Mouse (Mus musculus) regulatory T cell (primary cell): ENCODE results near the gene Galnt10.

Experiments
- in situ Hi-C: fragments of 300-600 bp; cut with MboI, MseI; formaldehyde crosslinking; loops from one replicate; pipeline ENCODE4 v1.15.1; 2025; ENCODE audit warnings: high pct_unique_total_duplicates

Galnt10 gene

GRCm38 (mm10) chr11:57685689-57686454 is 40.6 kb downstream of the Galnt10 start:
- in situ Hi-C loops = no loop called here

DNA sequence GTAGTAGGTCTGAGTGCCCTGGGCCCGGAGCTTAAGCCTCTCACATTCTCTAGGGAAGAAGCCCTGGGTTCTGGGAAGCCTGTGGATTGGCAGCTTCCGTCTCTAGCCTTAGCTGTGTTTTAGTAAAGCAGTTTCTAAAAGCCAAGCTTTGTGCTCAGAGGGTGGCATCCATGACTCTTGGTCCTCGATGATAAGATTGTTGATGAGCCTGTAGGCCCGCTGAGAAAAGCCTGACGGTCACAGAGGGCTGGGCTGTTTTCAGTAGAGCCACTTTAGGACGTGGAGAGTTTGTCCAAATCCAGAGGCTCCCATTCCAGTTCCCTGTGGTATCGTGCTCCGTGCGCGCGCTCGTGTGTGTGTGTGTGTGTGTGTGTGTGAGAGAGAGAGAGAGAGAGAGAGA is 41.6 kb downstream of the Galnt10 start:
- in situ Hi-C loops = no loop called here

- in situ Hi-C loops = no loop called here
These were observed 42.0 kb downstream of the Galnt10 start for GRCm38 (mm10) chr11:57687258-57687657.

- in situ Hi-C loops = no loop called here
These were observed 43.1 kb downstream of the Galnt10 start for GRCm38 (mm10) chr11:57688179-57688929.

GRCm38 (mm10) chr11:57689811-57690210 is 44.6 kb downstream of the Galnt10 start:
- in situ Hi-C loops = no loop called here

- in situ Hi-C loops = no loop called here
These were observed 45.6 kb downstream of the Galnt10 start for GRCm38 (mm10) chr11:57690836-57691235.

DNA sequence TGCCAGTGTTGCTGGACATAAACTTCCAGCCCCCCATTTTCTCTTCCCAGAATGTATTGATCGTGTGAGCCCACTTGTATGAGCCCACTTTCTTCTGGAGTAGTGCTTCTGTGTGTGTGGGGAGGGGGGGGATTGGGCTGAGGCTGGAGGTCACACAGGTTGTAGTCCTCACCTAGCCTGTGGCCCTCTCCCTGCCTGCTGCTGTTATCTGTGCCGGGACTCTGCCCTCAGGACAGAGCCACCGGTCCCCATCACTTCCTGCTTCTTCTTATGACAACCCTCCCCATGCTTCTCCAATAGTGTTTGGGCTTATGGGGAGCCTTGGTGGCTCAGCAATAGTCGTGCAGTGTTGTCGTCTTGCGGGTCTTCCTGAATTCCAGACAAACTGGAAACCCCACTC is 46.7 kb downstream of the Galnt10 start:
- in situ Hi-C loops = no loop called here

- in situ Hi-C loops = no loop called here
These were observed 47.5 kb downstream of the Galnt10 start for GRCm38 (mm10) chr11:57692726-57693125.

DNA sequence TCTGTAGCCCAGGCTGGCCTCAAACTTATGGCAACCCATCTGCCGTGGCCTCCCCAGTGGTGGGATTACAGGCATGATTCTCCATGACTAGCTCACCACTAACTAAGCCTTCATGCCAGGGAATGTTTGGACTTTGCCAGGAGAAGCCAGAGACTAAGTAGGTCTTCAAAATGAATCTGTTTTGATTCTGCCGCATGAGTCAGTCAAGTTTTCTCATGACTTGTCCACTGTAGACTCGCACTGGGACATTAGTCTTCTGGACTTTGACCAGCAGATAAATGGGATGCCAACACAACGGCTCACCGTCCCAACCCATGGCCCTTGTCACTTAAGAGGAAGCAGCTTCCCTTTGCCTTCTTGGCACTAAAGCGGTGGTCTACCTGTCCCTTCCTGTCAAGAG is 49.2 kb downstream of the Galnt10 start:
- in situ Hi-C loops = no loop called here

DNA sequence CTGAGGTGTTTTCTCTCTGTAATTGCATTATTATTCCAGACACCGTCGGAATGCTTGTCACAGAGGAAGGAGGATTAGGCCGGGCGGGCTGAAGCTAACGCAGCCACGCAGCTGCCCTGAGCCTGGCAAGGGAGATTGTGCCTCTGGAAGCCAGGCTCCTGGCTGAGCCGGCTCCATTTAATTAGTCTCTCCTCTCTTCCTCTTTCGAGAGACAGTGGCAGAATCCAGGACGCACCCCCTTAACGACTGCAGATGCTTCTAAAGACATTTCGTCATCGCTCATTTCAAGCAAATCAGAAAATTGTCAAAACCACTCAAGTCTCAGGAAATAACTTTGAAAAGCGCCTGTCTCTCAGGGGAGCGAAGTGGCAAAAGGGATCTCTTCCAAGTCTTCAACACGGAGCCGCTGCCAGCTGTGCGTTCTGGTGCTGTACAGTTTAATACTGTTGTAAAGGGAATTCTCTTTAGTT is 51.0 kb downstream of the Galnt10 start:
- in situ Hi-C loops = no loop called here

- in situ Hi-C loops = no loop called here
These were observed 51.6 kb downstream of the Galnt10 start for GRCm38 (mm10) chr11:57696807-57697251.

DNA sequence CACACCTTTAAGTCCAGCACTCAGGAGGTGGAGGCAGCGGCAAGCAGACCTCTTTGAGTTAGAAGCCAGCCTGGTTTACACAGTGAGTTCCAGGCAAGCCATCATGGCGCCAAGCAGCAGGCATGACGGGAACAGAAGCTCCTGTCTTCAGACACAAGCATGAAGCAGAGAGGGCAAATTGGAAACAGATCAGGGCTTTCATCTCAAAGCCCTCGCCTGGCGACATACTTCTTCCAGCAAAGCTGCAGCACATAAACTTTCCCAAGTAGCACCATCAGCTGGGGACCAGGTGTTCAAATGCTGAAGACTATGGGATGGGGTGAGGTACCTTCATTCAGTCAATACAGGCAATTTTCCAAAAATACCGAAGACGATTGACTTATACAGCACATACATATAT is 54.9 kb downstream of the Galnt10 start:
- in situ Hi-C loops = no loop called here

DNA sequence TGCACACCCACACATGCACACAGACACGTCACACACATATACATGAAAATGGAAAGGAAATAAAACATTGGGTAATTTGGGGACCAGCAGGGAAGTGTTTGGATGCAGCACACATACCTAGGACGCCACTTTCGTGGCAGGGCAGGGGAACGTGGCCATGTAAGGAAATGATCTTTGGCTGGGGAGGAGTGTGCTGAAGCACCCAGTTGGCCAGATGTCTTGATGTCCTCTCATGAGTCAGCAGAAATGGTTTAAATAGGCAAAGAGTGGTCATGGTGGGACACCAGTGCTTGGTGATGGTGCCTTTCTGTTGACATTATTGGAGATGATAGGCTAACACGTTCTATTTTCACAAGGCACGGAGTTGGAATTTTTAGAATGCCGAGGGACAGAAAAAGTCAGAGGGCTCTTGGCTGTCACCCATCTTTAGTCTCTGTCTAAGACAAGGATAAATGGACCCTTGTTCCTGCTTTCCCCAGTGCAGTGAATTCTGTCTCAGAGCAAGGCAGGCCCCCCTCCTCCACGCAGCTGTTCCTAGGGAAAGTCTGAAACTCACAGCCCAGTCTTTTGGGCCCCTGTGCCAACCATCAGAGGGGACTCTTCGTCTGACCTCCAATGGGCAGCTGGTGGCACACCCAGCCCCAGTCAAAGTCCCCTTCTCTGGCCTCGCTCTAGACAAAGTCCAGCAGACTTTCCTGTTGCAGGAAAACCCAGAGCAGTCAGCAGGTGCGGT is 56.1 kb downstream of the Galnt10 start:
- in situ Hi-C loops = no loop called here

DNA sequence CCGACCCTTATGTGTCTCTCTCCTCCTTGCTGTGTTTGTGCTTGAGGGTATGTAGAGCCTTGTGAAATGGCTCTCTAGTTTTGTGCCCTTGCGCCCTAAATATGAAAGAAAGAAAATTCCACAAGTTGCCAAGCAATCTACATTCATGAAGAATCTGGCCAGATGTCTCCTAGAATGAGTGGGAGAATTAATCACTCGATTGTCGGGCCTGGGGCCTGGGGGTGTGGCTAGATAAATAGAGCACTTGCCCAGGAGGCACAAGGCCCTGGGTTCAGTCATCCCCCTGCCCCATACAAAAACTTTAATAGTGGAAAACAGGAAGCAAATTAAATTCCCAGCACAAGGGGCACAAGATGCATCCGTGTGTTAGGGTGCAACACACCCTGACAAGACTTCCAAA is 56.7 kb downstream of the Galnt10 start:
- in situ Hi-C loops = no loop called here

GRCm38 (mm10) chr11:57706620-57707019 is 61.4 kb downstream of the Galnt10 start:
- in situ Hi-C loops = no loop called here

GRCm38 (mm10) chr11:57707114-57707798 is 62.0 kb downstream of the Galnt10 start:
- in situ Hi-C loops = no loop called here

DNA sequence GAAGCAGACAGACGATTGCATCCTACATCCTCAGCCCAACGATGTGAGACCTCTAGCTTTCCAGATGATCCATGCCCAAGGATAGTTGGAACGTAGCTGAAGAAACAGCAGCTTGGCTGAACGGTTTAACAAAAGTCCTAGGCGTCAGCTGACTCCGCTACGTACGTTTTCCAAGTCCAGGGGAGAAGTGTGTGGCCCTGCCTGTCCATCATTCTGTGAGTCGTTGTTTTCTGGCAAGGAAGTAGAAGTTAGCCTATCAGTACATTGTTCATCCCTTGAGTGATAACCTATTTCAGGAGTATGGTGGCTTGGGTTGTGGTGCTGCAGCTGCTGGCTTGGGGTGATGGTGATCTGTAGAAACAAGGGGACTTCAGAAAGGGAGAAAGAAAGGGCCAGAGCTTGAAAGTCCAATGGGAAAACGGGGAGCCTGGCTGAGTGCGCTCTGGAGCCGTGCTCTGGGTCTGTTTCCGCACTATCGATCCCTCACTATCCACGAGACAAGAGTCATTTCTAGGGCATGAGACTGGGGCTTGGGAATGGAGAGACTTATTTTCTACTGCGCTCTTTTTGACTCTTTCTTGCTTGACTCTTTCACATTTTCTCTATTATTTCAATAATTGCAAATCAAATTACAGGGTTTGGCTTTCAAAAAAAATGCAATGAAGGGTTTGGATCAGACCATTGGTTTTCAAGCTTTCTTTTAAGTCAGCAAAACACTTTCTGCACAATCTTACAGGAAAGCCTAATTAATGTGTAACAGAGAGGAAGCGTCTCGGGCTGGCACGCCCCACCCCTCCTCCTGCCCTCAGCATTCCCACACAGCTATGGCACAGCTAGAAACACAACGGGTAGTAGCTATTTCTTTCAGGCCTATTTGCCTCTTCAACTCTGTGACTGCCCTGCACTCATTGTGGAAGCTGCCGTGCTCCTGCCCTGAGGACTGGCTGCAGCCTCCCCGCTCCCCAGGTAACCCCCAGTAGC is 63.2 kb downstream of the Galnt10 start:
- in situ Hi-C loops = no loop called here

GRCm38 (mm10) chr11:57713960-57714359 is 68.7 kb downstream of the Galnt10 start:
- in situ Hi-C loops = no loop called here

DNA sequence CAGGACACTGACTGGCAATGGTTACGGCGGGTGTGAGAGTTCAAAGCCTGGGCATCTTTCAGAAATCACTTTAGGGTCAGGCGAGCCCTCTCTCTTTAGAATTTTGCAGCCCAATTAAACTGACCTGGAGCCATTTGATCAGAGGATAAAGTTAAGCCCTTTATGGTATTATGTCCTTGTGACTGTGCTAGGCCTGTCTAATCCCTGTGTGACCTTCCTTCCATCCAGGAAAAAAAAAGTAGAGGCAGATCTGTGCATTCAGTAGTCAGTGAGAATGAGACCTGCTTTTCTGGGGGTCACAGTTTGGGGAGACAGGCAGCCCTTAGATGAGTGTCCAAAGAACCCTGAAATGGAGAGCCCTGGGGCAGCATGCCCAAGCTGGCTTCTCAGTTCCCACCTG is 71.5 kb downstream of the Galnt10 start:
- in situ Hi-C loops = no loop called here

- in situ Hi-C loops = no loop called here
These were observed 72.2 kb downstream of the Galnt10 start for GRCm38 (mm10) chr11:57717432-57717831.
